Mouse (Mus musculus) granulocyte monocyte progenitor cell, adult 5-6 weeks (primary cell): ENCODE results near the gene Itpr1. TPM values are rescaled to one million over a fixed set of nuclear protein-coding genes. Genes with fewer than 3 reads are reported as not detected.
A peak's percentile ranks its signal among the peaks of the same experiment; 100 is the strongest.

Experiments
- ATAC-seq: replicated peaks from 2 replicates; pipeline ENCODE4 v1.8.0; 2016; ENCODE audit warnings: mild to moderate bottlenecking, moderate TSS enrichment, inconsistent platforms; ENCODE audit not compliant: poor library complexity, severe bottlenecking
- total RNA-seq, 2 experiments: library from RNA; stranded (forward) in 1 of 2; stranded (reverse) in 1 of 2; fragments of 200-712, 200-1000 nt in 1 of 2; fragments of >200 nt in 1 of 2; fragmentation: Nextera tagmentation in 1 of 2; gene quantifications; 2 replicates each; pipeline ENCODE4 v1.2.3; 2014 to 2017

Itpr1 gene
- total RNA-seq, 2 experiments from 2014 or later, result 56.4 to 94.5 TPM

DNA sequence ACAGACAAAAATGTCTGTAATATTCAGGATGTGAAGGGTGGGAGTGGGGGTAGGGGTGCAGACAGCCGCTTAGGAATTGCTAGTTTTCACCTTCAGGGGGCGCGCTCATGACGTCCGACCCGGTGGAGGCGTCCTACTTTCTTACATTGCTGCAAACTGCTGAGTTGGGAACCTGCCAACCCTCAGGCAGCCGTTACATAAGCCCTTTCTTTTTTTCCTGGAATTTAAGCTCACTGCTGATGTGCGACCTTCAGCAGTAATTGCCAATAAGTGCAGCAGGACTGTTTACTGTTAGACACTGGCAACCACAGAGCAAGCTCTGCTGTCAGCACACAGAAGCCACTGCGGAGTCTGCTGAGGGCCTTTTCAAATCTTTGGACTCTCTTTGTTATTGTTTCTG is 213.9 kb downstream of the Itpr1 start:
- ATAC-seq, result peak; percentile 91

DNA sequence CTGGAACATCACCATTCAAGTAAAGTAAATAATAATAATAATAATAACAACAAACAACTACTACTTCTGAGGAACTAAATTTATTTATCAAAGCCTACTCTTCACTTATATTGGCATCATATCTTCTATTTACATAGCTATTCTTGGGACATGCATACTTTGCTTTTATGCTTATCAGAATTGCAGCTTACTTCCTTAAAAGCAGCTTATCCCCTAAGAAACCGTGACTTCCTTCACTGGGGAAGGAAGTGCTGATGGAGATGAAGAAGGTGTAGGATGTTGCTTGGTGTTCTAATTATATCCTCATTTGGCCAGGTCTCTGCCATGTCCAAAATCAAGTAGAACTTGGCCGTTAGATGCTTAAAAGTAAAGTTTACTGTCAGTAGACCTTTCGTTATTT is 215.5 kb downstream of the Itpr1 start:
- ATAC-seq, result no peak

DNA sequence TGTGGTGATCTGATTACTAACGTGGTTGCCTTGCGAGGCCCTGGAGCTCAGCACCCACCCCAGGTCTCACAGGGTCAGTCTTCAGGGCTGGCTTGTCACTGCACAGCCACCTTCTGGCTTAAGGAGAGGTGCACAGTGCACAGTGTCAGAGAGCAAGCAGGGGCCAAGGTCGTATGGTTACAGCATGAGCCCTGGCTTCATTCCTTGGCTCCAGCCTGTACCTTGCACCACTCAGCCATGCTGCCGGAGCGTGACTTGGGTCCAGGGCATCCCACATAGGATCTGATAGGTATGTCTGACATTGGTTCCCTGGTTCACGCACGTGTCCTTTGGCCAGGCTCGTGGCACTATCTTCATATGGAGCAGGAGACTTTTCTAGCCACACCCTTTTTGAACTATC is 217.1 kb downstream of the Itpr1 start:
- ATAC-seq, result no peak

DNA sequence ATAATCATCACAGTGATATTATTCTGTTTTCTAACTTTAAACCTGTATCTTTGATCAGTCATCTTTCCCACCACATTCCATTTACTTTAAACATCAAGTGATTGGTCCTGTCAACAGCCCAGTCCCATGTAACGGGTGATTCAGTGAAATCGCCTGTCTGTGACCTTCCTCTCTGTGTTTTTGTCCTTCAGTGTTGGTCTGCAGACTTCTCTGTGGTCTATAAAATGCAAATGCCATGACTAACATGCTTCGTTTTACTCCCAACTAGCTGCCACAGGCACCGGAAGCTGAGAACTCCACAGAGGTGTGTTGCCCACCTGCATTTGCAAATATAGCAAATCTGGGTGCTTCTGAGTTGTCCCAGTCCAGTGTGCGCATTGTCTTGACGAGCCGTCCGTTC is 218.3 kb downstream of the Itpr1 start:
- ATAC-seq, result no peak

DNA sequence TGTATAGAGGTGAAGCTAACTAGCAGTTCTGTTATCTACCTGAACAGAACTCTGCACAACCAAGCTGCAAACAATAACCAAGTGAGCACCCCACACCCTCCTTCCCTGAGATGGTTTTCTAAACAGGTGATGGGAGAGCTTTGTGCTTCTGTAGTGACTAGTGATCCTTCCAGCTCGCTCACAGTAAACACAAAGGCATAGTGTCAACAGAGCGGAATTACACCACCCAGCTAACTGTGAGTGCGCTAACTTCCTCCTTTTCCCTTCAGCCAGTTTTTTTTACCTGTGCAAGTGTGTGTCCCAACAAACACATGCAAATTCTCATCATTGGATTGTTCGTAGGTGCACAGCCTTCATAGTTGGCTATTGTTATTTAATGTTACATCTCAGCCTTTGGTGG is 219.9 kb downstream of the Itpr1 start:
- peak; percentile 71 for ATAC-seq

DNA sequence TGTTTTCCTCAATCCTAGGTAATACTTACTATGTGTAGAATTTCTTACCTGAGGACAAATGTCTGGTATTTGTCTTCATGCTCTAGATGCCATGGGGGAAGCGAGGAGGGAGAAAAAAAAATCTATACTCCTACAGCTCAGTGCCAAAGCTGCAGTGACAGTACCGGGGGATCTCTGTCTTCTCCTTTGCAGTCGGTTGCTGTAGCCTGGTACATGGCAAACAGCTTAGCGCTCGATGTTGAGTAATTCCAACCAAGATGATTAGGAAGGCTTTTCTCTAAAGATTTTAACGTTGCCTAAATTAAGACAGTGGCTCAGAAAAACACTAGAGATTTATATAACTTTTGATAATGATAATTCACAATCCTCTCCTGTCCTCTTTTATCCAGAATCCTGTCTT is 221.9 kb downstream of the Itpr1 start:
- no peak for ATAC-seq

DNA sequence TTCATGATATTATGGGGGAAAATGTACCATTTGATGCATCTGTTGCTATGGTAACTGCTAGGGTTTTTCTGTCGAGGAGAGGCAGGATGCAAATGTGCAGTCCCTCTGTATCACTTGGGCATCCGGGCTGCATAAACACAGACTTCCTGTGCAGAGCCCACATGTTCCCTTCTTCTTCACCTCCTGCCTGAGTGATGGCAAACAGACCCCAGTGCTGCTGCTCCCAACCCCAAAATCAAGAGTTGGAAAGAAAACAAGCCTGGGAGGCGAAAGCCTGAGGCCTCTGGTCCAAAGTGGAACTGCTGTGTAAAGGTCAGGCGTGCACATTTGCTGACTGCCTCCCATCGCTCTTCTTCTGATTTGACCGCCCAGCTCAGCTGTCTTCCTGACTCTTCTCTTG is 222.6 kb downstream of the Itpr1 start:
- no peak for ATAC-seq

DNA sequence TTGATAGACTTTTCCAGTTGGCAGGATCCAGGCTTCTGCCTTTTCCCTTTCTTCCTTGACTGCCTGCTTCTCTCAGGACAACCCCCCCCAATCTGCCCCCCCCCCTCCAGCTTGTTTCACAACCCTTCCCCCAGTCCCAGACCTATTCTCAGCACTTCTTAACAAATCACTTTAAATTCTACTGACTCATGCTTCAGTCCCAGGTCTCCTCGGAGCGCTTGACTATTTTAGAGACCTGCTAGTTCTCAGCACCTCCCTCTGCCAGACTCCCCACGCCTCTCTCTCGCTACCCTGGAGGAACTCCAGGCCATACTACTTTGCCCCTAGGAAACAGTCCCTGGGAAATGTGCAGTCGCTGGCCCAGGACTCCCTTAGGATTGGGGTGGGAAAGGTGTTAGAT is 223.7 kb downstream of the Itpr1 start:
- ATAC-seq, result 0 out of 2 replicates have a peak, but pooled peaks have one; percentile 18

DNA sequence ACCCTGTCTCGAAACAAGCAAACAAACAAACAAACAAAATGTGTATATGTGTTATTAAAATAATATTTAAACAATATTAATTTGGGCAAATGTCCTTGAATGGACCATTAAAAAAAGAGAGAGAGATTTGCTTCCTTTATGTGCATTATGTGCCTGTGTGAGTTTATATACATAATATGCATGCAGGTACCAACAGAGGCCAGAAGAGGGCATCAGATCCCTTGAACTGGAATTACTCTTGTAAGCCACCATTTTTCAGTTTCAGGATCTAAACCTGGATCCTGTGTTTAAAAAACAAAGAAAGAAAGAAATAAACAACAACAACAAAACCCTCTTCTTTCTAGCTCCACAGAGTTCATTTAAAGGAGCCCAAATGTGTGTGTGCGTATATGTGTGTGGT is 228.4 kb downstream of the Itpr1 start:
- ATAC-seq, result no peak

DNA sequence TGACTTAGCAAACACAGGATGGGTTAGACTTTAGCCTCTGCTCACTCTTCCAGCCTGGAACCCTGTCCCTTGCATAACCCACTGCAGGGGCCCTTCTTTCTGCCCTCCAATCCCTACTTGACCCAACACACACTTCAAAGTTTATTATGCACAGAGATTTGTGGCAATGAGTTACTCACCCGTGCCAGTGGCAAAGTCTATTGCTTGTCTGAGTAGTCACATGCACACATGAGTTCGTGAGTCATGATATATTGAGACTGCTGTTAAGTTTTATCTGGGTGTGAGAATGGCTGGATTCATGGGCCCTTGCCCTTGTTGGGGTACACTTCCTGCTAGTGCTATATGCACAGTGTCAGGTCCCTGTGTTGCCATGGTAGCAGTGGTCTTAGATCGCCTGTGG is 229.4 kb downstream of the Itpr1 start:
- no peak for ATAC-seq

DNA sequence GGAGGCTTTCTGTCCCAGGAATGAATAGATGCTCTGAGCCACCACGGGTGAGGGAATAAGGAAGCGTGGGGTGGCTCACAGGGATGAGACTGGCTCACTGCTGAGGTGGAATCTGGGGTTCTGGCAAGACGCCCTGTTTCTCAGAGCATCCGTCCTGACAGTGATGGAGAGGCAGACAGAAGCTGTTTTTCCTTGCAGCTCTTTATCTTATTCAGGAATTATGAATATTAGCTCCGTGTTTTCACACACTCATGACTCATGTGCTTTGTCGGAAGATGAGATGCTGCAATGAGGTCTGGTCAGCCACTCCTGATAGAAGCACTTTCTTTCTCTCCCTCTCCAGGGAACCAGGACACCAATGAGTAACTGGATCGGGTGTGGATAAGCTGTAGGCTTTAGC is 231.5 kb downstream of the Itpr1 start:
- ATAC-seq, result no peak

DNA sequence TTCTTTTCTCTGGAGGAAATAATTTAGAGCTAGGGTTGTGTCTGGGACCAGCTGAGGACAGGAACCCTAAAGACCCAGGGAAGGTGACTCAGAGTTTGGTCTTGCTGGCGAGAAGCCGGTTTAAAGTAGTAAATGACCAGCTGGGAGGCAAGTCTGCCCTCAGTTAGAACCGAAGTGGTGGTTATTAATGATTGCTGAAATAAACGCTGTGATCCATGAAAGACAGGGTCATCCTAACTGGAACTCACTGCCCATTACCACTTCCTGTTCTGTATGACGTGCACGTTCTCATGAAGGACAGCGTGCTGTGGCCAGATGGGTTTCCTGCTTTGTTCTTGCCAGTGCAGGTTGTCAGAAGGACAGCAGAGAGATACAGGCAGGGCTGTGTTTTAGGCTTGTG is 232.1 kb downstream of the Itpr1 start:
- ATAC-seq, result peak; percentile 61

DNA sequence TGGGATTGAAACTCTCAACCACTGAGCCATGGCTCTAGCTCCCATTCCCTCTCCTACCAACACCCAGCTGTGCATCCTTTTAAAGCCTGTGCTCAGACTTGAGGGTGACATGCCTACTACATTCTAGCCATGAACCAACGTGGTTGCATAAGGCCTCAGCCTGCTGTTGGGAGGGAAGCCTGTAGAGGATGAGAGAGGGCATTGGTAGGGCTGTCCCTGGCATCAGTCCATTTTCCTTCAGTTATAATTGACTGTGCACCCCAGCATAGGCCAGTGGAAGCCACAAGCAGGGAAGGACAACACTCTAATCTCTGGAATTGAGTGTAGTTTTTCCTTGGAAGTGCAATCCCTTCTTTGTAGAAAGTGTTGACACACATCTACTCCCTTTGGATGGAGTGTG is 233.9 kb downstream of the Itpr1 start:
- ATAC-seq, result no peak

DNA sequence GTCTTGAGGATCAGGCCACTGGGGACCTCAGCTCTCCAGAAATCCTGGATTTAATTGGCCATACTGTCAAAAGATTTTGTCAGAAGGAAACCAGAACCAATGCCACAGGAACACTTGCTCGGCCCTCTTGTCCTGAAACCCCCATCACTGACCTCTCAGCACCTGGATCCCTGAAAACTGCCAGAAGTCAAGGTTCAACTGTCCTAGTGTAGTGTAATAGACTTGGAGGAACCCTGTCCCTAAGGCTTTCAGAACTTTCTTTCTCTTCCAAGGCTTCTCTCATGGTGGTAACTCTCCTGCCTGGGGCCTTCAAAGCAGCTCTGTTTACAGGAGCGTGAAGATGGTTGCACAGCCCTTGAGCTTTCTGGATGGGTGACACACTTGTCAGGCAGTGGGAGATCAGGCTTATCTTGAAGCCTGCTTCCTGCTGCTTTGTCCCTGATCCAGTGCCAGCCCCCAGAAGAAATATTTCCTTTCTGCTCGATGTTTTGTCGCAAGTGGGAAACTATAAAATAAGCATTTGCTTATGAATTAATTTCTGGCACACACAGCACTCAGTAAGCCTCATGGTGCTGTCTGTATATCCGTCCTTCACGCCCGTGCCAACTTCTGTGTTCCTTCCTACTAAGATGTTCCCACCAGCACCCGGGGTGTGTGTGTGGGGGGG is 234.4 kb downstream of the Itpr1 start:
- no peak for ATAC-seq

DNA sequence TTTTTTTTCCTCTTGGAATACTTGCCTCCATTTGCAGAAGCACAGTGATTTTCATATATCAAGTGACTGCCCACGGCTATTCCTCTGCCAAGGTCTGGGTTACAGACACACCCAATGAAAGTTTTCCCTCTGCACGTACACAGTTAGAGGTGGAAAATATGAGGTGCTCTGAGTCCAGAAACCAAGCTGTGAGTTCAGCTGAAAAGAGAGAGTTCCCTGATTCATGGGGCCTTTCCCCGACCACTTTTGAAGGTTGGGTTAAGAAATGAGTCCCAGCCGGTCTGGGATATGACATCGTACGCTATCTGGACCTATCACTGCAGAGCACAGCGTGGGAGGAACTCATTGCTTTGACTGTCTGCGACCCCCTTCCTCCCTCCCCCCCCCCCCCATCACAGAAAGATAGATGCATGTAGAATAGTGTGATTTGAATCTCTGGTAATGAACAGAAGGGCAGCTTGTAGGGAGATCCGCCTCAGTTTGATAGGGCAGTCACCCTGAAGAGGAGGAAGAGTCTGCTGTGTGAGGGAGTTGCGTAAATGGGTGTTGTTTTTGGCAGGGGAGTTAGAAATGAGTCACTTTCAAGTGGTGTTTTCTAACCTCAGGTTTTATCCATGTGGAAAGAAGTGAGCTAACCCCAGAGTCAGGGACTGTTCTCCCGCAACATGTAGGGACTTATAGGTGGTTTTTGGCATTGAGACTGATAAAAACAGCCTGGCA is 235.3 kb downstream of the Itpr1 start:
- peak; percentile 75 for ATAC-seq

DNA sequence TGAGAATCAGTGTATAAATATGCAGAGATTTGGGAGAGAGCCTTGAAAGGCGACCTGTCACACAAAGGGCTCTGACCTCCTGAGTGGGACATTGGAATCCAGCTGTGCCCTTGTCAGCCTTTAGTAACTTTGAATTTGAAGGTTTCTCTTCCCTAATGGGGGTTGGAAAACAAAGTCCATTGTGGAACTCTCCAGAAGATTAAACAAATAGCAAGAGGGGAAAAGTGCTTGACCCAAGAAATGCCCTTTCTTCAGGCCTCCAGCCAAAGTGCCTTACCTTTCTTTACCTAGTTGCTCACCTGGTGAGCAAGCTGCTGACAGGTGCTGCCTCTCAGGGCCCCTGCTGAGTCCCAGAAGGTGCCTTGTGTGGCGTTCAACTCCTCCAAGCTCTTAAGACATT is 236.0 kb downstream of the Itpr1 start:
- no peak for ATAC-seq

DNA sequence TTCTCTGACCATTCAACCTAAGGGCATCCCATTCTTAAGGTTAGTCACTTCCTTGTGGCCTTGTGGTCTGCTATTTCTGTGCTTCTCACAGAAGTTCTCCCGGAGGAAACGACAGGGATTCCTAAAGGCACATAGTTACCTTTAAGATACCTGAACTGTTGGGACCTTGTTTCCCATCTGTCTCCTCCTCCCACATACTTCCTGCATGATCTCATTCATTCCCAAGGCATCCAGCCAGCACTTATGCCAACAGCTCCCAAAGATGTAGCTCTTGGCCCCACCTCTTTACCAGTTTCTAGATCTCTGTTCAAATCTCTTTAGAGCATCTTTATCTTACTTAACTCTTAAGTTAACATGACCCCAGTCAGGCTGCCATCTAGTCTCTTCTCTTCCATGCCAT is 238.6 kb downstream of the Itpr1 start:
- no peak for ATAC-seq

DNA sequence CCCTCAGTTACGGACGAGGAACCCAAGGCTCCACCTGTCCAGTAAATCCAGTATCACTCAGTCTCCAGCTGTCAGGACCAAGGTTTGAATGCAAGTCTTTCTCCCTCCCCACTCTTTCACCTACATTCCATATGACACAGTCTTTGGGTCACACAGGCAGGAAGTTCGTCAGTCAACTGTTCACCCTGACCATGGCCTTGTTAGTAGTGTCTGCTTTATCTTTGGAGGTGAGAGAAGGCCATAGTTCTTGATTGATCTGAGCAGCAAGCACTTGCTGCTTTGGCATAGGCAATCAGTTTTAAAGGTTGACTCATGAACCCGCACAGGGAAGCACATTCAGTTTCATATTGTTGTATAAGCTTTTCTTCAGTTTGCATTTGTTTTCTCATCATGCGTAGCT is 240.7 kb downstream of the Itpr1 start:
- ATAC-seq, result no peak

DNA sequence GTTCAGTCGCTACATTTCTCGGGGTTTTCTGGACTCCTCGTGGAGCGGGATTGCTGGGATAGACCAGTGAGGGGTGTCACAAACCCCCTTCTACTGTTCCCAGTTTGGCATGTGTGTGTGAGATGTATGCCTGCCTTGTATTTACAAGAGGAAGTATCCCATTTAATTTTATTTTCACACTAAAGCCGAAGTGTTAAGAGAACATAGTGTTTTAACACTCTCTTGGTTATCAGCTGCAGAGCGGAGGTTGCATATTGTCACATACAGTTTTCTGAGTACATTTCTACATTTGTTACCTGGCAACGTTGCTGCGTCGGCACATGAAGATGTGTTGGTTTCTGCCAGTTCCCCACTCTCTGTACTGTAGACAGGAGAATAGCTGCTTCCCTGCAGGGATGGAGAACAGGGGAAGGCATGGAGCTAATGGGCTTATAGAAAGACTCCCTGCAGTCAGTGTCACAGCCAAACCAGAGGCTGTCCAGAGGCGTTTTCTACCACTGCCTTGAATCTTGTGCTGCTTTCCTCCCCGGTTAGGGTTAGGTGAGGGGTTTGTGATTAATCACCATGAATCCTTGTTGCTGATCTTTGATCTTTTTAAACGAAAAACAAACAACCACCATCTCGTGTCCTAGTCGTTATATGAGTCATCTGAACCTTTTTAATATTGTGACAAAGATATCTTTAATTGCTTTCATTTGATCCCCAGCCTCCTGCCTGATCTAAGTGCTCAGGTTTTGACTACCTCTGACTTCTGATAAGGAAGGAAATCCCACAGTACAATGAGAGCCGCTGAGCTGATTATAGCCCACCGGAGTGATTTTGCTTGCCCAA is 241.4 kb downstream of the Itpr1 start:
- no peak for ATAC-seq

DNA sequence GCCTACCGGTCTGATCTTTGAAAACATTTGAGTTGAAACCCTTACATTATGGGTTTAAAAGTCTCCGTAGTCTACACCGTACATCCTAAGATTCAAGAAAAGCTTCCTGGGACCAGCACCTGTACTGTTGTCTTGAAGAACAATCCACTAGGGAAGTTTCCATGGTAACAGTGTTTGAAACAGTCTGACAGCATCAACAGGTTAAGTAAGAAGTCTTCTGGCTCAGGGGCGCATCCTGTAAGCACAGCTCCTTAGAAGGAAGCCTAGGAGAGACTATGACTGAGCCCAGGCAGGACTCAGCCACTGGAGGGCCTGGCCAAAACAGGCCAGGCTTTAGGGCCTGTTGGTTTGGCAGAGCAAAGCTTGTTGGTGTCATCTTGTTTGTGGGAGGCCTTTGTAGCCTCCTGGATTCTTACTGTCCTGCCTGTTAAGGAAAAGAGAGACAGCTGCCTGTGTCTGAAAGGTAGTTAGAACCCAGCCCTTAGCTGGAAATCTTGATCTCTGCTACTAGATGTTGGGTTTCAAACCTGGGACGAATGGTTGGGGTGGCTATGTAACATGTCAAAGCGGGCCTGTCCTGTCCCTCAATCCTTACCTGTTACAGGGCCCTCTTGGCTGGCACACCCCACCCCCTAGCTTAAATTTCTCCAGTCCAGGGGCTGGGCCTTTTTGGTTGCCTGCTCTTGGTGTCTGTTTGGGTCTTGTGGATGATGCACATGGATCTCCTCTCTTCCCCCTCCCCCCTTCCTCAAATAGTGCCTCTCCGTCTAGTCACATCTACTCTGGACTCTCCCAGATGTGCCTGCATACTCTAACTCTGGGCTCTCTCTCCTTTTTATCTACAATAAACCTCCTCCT is 242.3 kb downstream of the Itpr1 start:
- no peak for ATAC-seq
